Mouse (Mus musculus) testis, adult 2 months (tissue): ENCODE measurements around the gene Gm26602. TPM values are rescaled to one million over a fixed set of nuclear protein-coding genes. Genes with fewer than 3 reads are reported as not detected.
A peak's percentile ranks its signal among the peaks of the same experiment; 100 is the strongest.

ENCODE experiments used
- H3K27ac ChIP-seq: fragments of 200-500 bp; 2 replicates; pipeline ENCODE4 v1.5.1; 2012; ENCODE audit warnings: low read depth, low read length; ENCODE audit not compliant: control insufficient read depth, insufficient read depth
- H3K27me3 ChIP-seq: fragments of 200-500 bp; 2 replicates; pipeline ENCODE4 v1.6.1; 2012; ENCODE audit warnings: mild to moderate bottlenecking, low read length, moderate library complexity; ENCODE audit not compliant: control insufficient read depth, insufficient read depth
- H3K36me3 ChIP-seq: fragments of 200-500 bp; 2 replicates; pipeline ENCODE4 v1.6.1; 2012; ENCODE audit warnings: mild to moderate bottlenecking, low read length; ENCODE audit not compliant: control insufficient read depth, insufficient read depth
- H3K4me1 ChIP-seq: fragments of 200-500 bp; 2 replicates; pipeline ENCODE4 v1.6.1; 2012; ENCODE audit warnings: low read length; ENCODE audit not compliant: control insufficient read depth, insufficient read depth
- H3K4me3 ChIP-seq: fragments of 200-500 bp; 2 replicates; pipeline ENCODE4 v1.5.1; 2012; ENCODE audit warnings: low read depth, mild to moderate bottlenecking, low read length, moderate library complexity, mixed read lengths; ENCODE audit not compliant: control insufficient read depth
- CTCF ChIP-seq: fragments of 200-500 bp; IDR thresholded peaks from 2 replicates; pipeline ENCODE4 v1.5.1; 2012; ENCODE audit warnings: low read depth, mild to moderate bottlenecking, inconsistent platforms, low read length, moderate library complexity; ENCODE audit not compliant: control insufficient read depth, insufficient read depth, insufficient replicate concordance
- POLR2A ChIP-seq: fragments of 200-500 bp; IDR thresholded peaks from 2 replicates; pipeline ENCODE4 v1.6.1; 2012; ENCODE audit warnings: low read depth, mild to moderate bottlenecking, inconsistent platforms, low read length, moderate library complexity; ENCODE audit not compliant: control insufficient read depth
- polyA plus RNA-seq: library from polyadenylated mRNA; depleted of rRNA; stranded (reverse); fragments of >200 nt; gene quantifications from 2 replicates; pipeline ENCODE4 v1.2.3, GENCODE M21; 2012; rRNA removed

Gene Gm26602
- polyA plus RNA-seq, 1 experiment: not detected

DNA sequence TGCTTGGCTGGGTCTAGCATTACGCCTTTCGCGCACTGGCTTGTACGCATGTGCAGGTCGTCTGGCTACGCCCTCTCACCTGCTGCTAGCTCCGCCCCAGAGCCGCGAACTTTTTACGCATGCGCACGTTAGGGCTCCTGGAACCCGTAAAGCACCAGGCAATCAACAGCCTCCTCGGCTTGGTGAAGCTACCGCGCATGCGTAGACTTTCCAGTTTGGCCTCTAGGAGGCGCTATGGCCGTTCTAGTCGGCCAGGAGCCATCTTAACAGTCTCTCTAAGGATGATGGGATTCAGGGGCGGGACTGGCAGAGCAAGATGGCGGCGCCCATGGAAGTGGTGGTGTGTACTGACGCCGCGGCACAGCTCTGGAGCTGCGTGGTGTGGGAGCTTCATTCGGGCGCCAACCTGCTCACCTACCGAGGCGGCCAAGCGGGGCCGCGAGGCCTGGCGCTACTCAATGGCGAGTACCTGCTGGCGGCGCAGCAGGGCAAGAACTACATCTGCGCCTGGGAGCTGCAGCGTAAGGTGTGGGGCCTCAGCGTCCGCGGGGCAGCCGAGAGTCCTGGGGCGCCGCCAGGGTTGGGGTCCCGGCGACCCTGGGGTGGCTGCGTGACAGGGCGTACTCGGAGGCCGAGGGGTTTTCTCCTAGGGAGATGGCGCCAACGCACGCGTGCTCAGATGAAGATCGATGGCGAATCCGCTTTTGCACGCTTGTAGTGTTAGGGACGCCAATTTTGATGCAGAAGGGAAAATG, 49.4 kb downstream of the Gm26602 start, which contains the start of gene Wdr18:
Gene Wdr18 (plus strand): TSS at position 306 of the 755 bp plus-strand sequence.
- peak; percentile 72 for TF ChIP-seq POLR2A
- peak; percentile 98 for TF ChIP-seq CTCF

More for the DNA sequence above, 49.4 kb downstream of the Gm26602 start, which contains the start of gene Wdr18:
- H3K4me3 ChIP-seq: peak within 1 kb of the TSS; percentile 92
- no peaks in the 10 kb centered on the region; the same call in 1 of the 2 replicates for H3K36me3 ChIP-seq
- peak within 1 kb of the TSS; percentile 77 for H3K27ac ChIP-seq
- no peaks in the 10 kb centered on the region for H3K27me3 ChIP-seq
- peaks cover 4% of the 10 kb centered on the region for H3K4me1 ChIP-seq

Other genes starting within 250 kb of the Gm26602 start
- gene Madcam1, start 246.3 kb upstream of the Gm26602 start, polyA plus RNA-seq: not detected in 2 replicates
- 33.9 and 36.7 TPM in 2 replicates for gene Tpgs1, start 241.5 kb upstream of the Gm26602 start, polyA plus RNA-seq
- 855 and 952 TPM in 2 replicates for gene Cdc34, start 228.7 kb upstream of the Gm26602 start, polyA plus RNA-seq
- gene Gzmm, start 221.8 kb upstream of the Gm26602 start, polyA plus RNA-seq: 0.33 and 0.52 TPM in 2 replicates
- 849 and 920 TPM in 2 replicates for gene Bsg, start 206.4 kb upstream of the Gm26602 start, polyA plus RNA-seq
- 0.69 and 0.88 TPM in 2 replicates for gene Hcn2, start 194.2 kb upstream of the Gm26602 start, polyA plus RNA-seq
- gene Polrmt, start 164.3 kb upstream of the Gm26602 start, polyA plus RNA-seq: 30.6 and 32.5 TPM in 2 replicates
- 0.28 and 0.53 TPM in 2 replicates for gene Fgf22, start 155.8 kb upstream of the Gm26602 start, polyA plus RNA-seq
- 989 and 1,153 TPM in 2 replicates for gene Rnf126, start 143.9 kb upstream of the Gm26602 start, polyA plus RNA-seq
- 13.8 and 16.1 TPM in 2 replicates for gene Fstl3, start 133.6 kb upstream of the Gm26602 start, polyA plus RNA-seq
- gene Prss57, start 119.9 kb upstream of the Gm26602 start, polyA plus RNA-seq: 0.11 TPM in 1 of 2 replicates, not detected in the other
- 8.1 and 9.1 TPM in 2 replicates for gene Palm, start 117.3 kb upstream of the Gm26602 start, polyA plus RNA-seq
- 0.27 and 0.36 TPM in 2 replicates for gene Misp, start 89.9 kb upstream of the Gm26602 start, polyA plus RNA-seq
- 125 and 126 TPM in 2 replicates for gene Ptbp1, start 56.4 kb upstream of the Gm26602 start, polyA plus RNA-seq
- 0.72 and 0.90 TPM in 2 replicates for gene Prtn3, start 36.4 kb upstream of the Gm26602 start, polyA plus RNA-seq
- 1.6 and 2.7 TPM in 2 replicates for gene Plppr3, start 36.2 kb upstream of the Gm26602 start, polyA plus RNA-seq
- 0.11 and 0.22 TPM in 2 replicates for gene Elane, start 24.6 kb upstream of the Gm26602 start, polyA plus RNA-seq
- gene Cfd, start 20.0 kb upstream of the Gm26602 start, polyA plus RNA-seq: 18.0 and 33.8 TPM in 2 replicates
- gene Med16, start 1.9 kb upstream of the Gm26602 start, polyA plus RNA-seq: 163 and 181 TPM in 2 replicates
- gene Kiss1r, start 6.1 kb downstream of the Gm26602 start, polyA plus RNA-seq: 0.75 and 0.99 TPM in 2 replicates
- 15.0 and 15.2 TPM in 2 replicates for gene R3hdm4, start 10.4 kb downstream of the Gm26602 start, polyA plus RNA-seq
- gene Arid3a, start 16.2 kb downstream of the Gm26602 start, polyA plus RNA-seq: 59.5 and 65.0 TPM in 2 replicates
- gene Wdr18, start 49.3 kb downstream of the Gm26602 start, polyA plus RNA-seq: 33.9 and 36.5 TPM in 2 replicates
- gene Grin3b, start 59.9 kb downstream of the Gm26602 start, polyA plus RNA-seq: 17.4 and 18.9 TPM in 2 replicates
- gene Tmem259, start 73.5 kb downstream of the Gm26602 start, polyA plus RNA-seq: 202 and 209 TPM in 2 replicates
- 4.4 and 6.8 TPM in 2 replicates for gene Cnn2, start 77.7 kb downstream of the Gm26602 start, polyA plus RNA-seq
- 2.2 and 2.3 TPM in 2 replicates for gene Abca7, start 85.6 kb downstream of the Gm26602 start, polyA plus RNA-seq
- 2.1 and 3.4 TPM in 2 replicates for gene Arhgap45, start 105.8 kb downstream of the Gm26602 start, polyA plus RNA-seq
- 104 and 113 TPM in 2 replicates for gene Polr2e, start 128.9 kb downstream of the Gm26602 start, polyA plus RNA-seq
- 3,516 and 3,720 TPM in 2 replicates for gene Gpx4, start 136.3 kb downstream of the Gm26602 start, polyA plus RNA-seq
- 13.9 and 14.0 TPM in 2 replicates for gene Sbno2, start 194.7 kb downstream of the Gm26602 start, polyA plus RNA-seq
- gene Stk11, start 204.9 kb downstream of the Gm26602 start, polyA plus RNA-seq: 215 and 222 TPM in 2 replicates
- 241 and 347 TPM in 2 replicates for gene Atp5d, start 227.8 kb downstream of the Gm26602 start, polyA plus RNA-seq
- 3.8 and 5.1 TPM in 2 replicates for gene Cbarp, start 230.0 kb downstream of the Gm26602 start, polyA plus RNA-seq
- 70.1 and 79.2 TPM in 2 replicates for gene Midn, start 237.4 kb downstream of the Gm26602 start, polyA plus RNA-seq